Comparison of ENCODE assay signal across 22 mouse cellular contexts in genomic region chr10:119111886-119112285, GRCm38 (mm10).
DNase-seq lines count a peak whose midpoint lies in the region; ATAC-seq lines count a peak whose summit lies in the region.
"Had no signal": no experiment of that assay in that cellular context is flagged by ENCODE, and none has a peak within 500 bp of the region (broad histone marks: within the 10 kb centered on the region; RNA-seq: fewer than 3 reads in every experiment).

No protein-coding gene starts in this region.

- WGBS in heart, embryonic 12.5 days = 75% methylated on average over 2 of the region's 2 CpGs

- no peak for DNase-seq in heart, postnatal 10 days
- peak; percentile 17 for DNase-seq in thymus, postnatal 0 days (ENCODE audit: low spot score)
- no peak for DNase-seq in thymus, postnatal 36 days
- DNase-seq in c-Kit-positive CD71-positive TER-119-positive erythroid progenitor cells, embryonic 14.5 days (ENCODE audit: low spot score) = peak; percentile 29
- peak; percentile 4 to 14 for DNase-seq in right cerebral cortex, postnatal 36 days (ENCODE audit: low spot score in 2 of 2)
- no peak for DNase-seq in Muller cell, postnatal 12 days (ENCODE audit: inconsistent ontology term)
- DNase-seq: adrenal gland, postnatal 14 days; cerebellum, postnatal 14 days; layer of hippocampus, postnatal 36 days; lung, embryonic 14.5 days; lung, postnatal 4 days; thymus, postnatal 14 days had no signal

- H3K27ac ChIP-seq in heart, embryonic 12.5 days (ENCODE audit: poor library complexity, severe bottlenecking) = no peak overlapping the region
- H3K27ac ChIP-seq: heart, embryonic 15.5 days; hindbrain, embryonic 12.5 days; midbrain, embryonic 12.5 days; neural tube, embryonic 15.5 days; stomach, postnatal 0 days had no signal

- peak; percentile 88 for ATAC-seq in heart, embryonic 12.5 days (ENCODE audit: insufficient number of reproducible peaks, low FRiP score)
- ATAC-seq in activated CD4-positive, CD25-positive, alpha-beta regulatory T cell, adult 4 months = no peak
- ATAC-seq: forebrain, embryonic 14.5 days; intestine, embryonic 16.5 days had no signal

- H3K9me3 ChIP-seq in heart, embryonic 12.5 days (replicated peaks) = no peaks in the 10 kb centered on the region
- H3K9me3 ChIP-seq: heart, embryonic 15.5 days; hindbrain, embryonic 12.5 days; midbrain, embryonic 12.5 days; neural tube, embryonic 15.5 days had no signal

- H3K27me3 ChIP-seq in heart, embryonic 12.5 days (replicated peaks) = no peaks in the 10 kb centered on the region
- H3K27me3 ChIP-seq: heart, embryonic 15.5 days; hindbrain, embryonic 12.5 days; midbrain, embryonic 12.5 days; neural tube, embryonic 15.5 days had no signal

- intact Hi-C loops in heart, postnatal 10 days (cut with DNase I) = no loop called here

- no peak overlapping the region for H3K4me3 ChIP-seq in heart, embryonic 12.5 days
- H3K4me3 ChIP-seq: erythroblast, embryonic 14.5 days; heart, embryonic 15.5 days; hindbrain, embryonic 12.5 days; midbrain, embryonic 12.5 days; neural tube, embryonic 15.5 days had no signal

- no peak overlapping the region for H3K4me2 ChIP-seq in heart, embryonic 12.5 days
- H3K4me2 ChIP-seq: heart, embryonic 15.5 days; hindbrain, embryonic 12.5 days; lung, embryonic 14.5 days; midbrain, embryonic 12.5 days; neural tube, embryonic 15.5 days had no signal

- H3K4me1 ChIP-seq in heart, embryonic 12.5 days (replicated peaks) = peaks cover 13% of the 10 kb centered on the region
- H3K4me1 ChIP-seq: hindbrain, embryonic 12.5 days; neural tube, embryonic 15.5 days had no signal

- H3K36me3 ChIP-seq in heart, embryonic 12.5 days = no peaks in the 10 kb centered on the region
- H3K36me3 ChIP-seq: heart, embryonic 15.5 days; hindbrain, embryonic 12.5 days; midbrain, embryonic 12.5 days; neural tube, embryonic 15.5 days had no signal

- no peak overlapping the region for H3K9ac ChIP-seq in heart, embryonic 12.5 days
- H3K9ac ChIP-seq: heart, embryonic 15.5 days; hindbrain, embryonic 12.5 days; lung, embryonic 14.5 days; midbrain, embryonic 12.5 days; neural tube, embryonic 15.5 days had no signal

Comparison
In these comparisons a context has a peak if more than half of its experiments do, and no peak if none do; other contexts are left out.
1. DNase-seq: peak in thymus, postnatal 0 days (single experiment), c-Kit-positive CD71-positive TER-119-positive erythroid progenitor cells, embryonic 14.5 days (single experiment) and right cerebral cortex, postnatal 36 days (2 of 2); none in heart, postnatal 10 days (0 of 2), thymus, postnatal 36 days (0 of 2) and Muller cell, postnatal 12 days (single experiment).